Mouse (Mus musculus) midbrain, embryonic 14.5 days (tissue): ENCODE data around the gene Dis3l2. TPM values are rescaled to one million over a fixed set of nuclear protein-coding genes. Genes with fewer than 3 reads are reported as not detected.

Source experiments
- ATAC-seq: fragments of 200-750 bp; cut with Nextera tagmentation; 2 replicates; pipeline ENCODE4 v1.8.0; 2017; ENCODE audit warnings: moderate number of reproducible peaks, moderate library complexity; ENCODE audit not compliant: low FRiP score, low TSS enrichment
- DNase-seq: peaks from one replicate; pipeline ENCODE4 v3.0.0-alpha.2; 2015
- H3K27ac ChIP-seq: fragments of 300-500 bp; sonication (generic); replicated peaks from 2 replicates; pipeline ENCODE4 v1.5.1; 2014; ENCODE audit warnings: mild to moderate bottlenecking, low read depth, low read length, moderate library complexity
- H3K27me3 ChIP-seq: fragments of 300-500 bp; sonication (generic); 2 replicates; pipeline ENCODE4 v1.6.1; 2014; ENCODE audit warnings: low read length, control low read depth, mixed read lengths; ENCODE audit not compliant: control insufficient read depth, insufficient read depth
- H3K36me3 ChIP-seq: fragments of 300-500 bp; sonication (generic); 2 replicates; pipeline ENCODE4 v1.6.1; 2014; ENCODE audit warnings: low read length, control low read depth; ENCODE audit not compliant: control insufficient read depth, insufficient read depth
- H3K4me1 ChIP-seq: fragments of 300-500 bp; sonication (generic); 2 replicates; pipeline ENCODE4 v1.6.1; 2014; ENCODE audit warnings: mild to moderate bottlenecking, antibody characterized with exemption, low read length, control low read depth; ENCODE audit not compliant: control insufficient read depth, insufficient read depth
- H3K4me2 ChIP-seq: fragments of 300-500 bp; sonication (generic); 2 replicates; pipeline ENCODE4 v1.6.1; 2014; ENCODE audit warnings: mild to moderate bottlenecking, low read length, moderate library complexity
- H3K4me3 ChIP-seq: fragments of 300-500 bp; sonication (generic); replicated peaks from 2 replicates; pipeline ENCODE4 v1.5.1; 2014; ENCODE audit warnings: low read depth, low read length
- H3K9ac ChIP-seq: fragments of 300-500 bp; sonication (generic); replicated peaks from 2 replicates; pipeline ENCODE4 v1.6.1; 2014; ENCODE audit warnings: mild to moderate bottlenecking, low read length, moderate library complexity
- H3K9me3 ChIP-seq: fragments of 300-500 bp; sonication (generic); 2 replicates; pipeline ENCODE4 v1.6.1; 2016; ENCODE audit warnings: low read length, control low read depth, mixed read lengths; ENCODE audit not compliant: control insufficient read depth
- WGBS: fragments of 180-500 bp; shearing (Covaris S2); extraction: QIAGEN DNeasy Blood & Tissue Kit; methylation state at CpG from one replicate; pipeline ENCODE4 v1.1.7; 2014; 5-methylcytosine and 5-hydroxymethylcytosine counted together
- polyA plus RNA-seq: library from polyadenylated mRNA; unstranded; fragments of >200 nt; fragmentation: Nextera tagmentation; extraction: Ambion mirVana; gene quantifications from 2 replicates; pipeline ENCODE4 v1.2.1, GENCODE M21; 2014

The Dis3l2 gene
- polyA plus RNA-seq: 35.1 and 39.9 TPM in 2 replicates

DNA sequence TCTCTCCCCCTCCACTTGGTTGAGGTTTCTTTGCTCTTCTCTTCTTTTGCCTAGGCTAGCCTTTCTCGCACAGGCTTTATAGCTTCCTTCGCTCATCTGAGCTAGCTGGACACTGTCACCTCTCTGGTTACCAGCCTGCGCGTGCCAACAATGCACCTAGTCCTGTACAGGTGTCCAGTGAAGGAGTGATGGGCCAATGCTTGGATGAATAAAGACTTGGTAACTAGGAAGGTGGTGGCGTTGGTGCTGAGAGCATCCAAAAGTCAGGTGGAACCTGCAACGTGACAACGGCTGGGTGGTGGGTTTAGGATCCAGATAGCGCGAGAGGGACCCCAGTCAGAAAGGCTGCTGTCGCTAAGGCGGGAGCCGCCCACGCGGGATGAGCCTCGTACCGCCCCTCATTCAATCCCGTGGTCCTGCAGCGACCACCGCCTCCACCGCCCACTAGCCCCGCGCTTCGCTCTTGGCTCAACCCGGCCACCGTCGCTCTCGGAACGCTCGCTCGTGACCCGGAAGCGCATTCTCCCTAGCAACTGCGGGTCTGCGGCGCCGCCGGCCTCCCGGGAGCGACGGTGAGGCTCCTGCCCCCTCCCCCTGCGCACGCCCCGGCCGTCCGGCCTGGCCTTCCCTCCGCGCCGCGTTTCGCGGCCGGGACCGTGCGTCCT lies at the start of gene Dis3l2:
Gene Dis3l2 (plus strand): TSS at position 509 of the 665 bp plus-strand sequence.
- Histone ChIP-seq H3K27me3 (no peaks in the 10 kb centered on the region), H3K9ac (peak within 1 kb of the TSS; percentile 89), H3K4me3 (peak within 1 kb of the TSS; percentile 94), H3K9me3 (no peaks in the 10 kb centered on the region), H3K4me2 (peak within 1 kb of the TSS; percentile 68), H3K27ac (peak within 1 kb of the TSS; percentile 81), H3K4me1 (peaks cover 15% of the 10 kb centered on the region), H3K36me3 (no peaks in the 10 kb centered on the region)
- ATAC-seq: peak; percentile 95
- 3% methylated on average over 54 of the region's 54 CpGs for WGBS
- peak; percentile 96 for DNase-seq

DNA sequence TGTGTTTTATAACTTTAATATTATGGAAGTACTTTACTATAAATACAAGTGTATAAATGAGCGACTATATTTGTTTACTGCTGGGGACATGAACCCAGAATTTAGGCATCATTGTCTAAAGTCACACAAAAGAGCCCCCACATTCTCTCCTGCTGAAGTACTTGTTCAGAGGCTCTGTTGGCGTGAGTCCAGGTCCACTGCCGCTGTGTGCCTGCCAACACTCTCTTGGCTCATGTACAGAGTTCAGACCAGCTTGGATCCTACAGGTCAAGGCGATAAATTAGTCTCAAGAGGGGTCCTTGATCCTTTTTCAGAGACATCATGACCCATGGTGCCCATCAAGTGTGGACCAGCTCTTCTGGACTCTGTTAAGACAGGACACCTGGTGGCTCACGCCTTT lies 46.5 kb upstream of the Dis3l2 start:
- peak; percentile 20 for DNase-seq

DNA sequence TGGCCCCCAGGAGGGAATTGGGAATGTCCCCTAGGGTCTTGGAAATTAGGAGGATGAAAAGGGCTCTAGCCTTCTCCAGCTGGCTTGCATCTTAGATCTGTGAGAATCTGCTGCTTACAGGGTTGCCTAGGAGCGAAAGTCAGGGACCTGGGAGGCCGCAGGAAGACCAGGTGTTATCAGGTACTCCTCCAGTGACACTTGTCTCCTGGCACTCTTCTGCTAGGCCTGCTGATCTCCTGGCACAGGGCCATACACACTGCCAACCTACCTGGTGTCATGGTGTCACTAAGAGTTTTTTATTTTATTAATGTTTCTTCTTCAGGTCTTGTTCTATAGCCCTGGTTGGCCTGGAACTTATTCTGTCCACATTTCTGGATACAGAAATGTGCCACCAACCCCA lies 38.5 kb upstream of the Dis3l2 start:
- no peak overlapping the region for H3K27ac ChIP-seq
- no peak overlapping the region for H3K4me2 ChIP-seq
- ATAC-seq: no peak
- H3K36me3 ChIP-seq: no peaks in the 10 kb centered on the region
- peaks cover 8% of the 10 kb centered on the region for H3K27me3 ChIP-seq
- WGBS: 84% methylated on average over 2 of the region's 2 CpGs
- 0 out of 2 replicates have a peak, but pooled peaks cover 3% of the 10 kb centered on the region for H3K4me1 ChIP-seq
- no peak for DNase-seq
- H3K9ac ChIP-seq: no peak overlapping the region
- H3K9me3 ChIP-seq: no peaks in the 10 kb centered on the region
- no peak overlapping the region for H3K4me3 ChIP-seq

More for the DNA sequence above, 46.5 kb upstream of the Dis3l2 start:
- H3K4me2 ChIP-seq: no peak overlapping the region
- H3K36me3 ChIP-seq: no peaks in the 10 kb centered on the region
- no peaks in the 10 kb centered on the region for H3K9me3 ChIP-seq
- WGBS: 85% methylated on average over 5 of the region's 5 CpGs
- H3K27me3 ChIP-seq: no peaks in the 10 kb centered on the region
- H3K4me1 ChIP-seq: no peaks in the 10 kb centered on the region
- no peak overlapping the region for H3K27ac ChIP-seq
- no peak for ATAC-seq
- H3K4me3 ChIP-seq: no peak overlapping the region
- H3K9ac ChIP-seq: no peak overlapping the region

DNA sequence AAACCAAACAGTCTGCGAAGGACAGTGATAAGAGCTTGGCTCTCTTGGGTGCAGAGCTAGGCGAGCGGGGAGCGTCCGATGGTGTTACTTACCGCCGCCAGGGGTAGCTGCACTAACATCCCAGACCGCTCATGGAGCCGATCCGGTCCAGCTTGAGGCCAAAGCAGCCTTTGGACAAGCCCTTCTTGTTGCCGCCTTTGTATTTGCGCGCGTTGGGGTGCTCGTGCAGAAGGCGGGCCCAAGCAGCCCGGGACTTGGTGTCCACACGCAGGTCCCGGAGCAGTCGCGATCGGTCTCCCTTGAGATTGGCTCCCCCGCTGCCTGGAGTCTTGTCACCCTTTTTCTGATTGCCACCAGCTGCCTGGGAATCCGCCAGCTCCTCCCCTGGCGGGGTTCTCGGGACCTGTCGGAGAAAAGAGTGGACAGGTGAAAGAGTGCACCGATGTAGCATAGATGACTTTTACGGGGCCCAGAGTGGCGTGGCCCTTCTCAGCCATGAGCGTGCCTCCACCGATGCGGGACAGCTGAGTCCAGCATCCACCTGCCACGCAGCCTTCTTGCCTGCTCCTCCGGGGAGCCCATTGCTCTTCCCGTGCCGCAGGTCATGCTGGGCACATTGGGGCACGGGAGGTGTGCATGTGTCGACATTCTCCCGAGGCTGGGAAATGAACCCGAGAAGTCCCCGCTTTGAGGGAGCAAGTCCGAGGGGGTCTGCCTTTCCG lies 33.9 kb upstream of the Dis3l2 start:
- ATAC-seq: peak; percentile 65
- Histone ChIP-seq H3K27ac (no peak overlapping the region; the same call in 1 of the 2 replicates), H3K4me3 (peak overlapping the region; percentile 57), H3K9me3 (no peaks in the 10 kb centered on the region), H3K27me3 (peaks cover 19% of the 10 kb centered on the region), H3K4me2 (peak overlapping the region; percentile 98), H3K4me1 (0 out of 2 replicates have a peak, but pooled peaks cover 3% of the 10 kb centered on the region), H3K9ac (peak overlapping the region; percentile 57), H3K36me3 (no peaks in the 10 kb centered on the region)
- peak; percentile 90 for DNase-seq
- WGBS: 1% methylated on average over 44 of the region's 44 CpGs

DNA sequence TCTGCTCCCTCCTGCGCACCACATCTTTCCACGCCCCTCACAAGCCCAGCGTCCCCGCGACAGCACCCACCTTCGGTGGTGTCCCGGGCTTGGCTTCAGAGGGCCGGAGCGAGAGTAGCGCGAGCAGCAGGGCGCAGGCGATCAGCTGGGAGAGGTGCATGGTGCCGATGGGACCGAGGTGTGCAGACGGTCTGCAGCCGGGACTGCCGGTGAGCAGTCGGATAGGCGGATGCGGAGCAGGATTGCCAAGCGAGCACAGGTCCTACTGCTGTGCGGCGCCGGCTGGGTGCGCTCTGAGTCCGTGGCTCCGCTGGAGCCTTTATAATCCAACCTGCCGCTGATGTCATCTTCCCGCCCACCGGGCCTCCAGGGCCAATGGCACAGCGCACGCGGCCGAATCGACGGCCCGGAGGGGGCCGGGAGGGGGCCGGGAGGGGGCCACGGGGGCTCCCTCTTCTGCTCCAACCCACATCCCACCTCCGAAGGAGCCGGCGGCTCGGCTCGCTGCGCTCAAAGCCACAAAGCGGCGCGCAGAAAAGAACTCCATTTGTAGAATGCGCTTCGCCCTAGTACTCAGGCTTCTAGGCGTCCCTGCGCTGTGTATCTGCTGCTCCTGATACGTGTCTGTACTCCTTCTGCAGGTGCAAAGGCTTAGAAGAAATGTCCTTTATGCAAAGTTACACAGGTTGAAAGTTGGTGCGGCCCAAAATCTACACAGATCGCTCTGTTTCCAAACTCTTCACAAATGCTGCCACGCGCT lies 33.1 kb upstream of the Dis3l2 start, which contains the start of gene Nppc:
Gene Nppc (minus strand): TSS at position 293 of the 760 bp plus-strand sequence.
- Histone ChIP-seq H3K9ac (peak within 1 kb of the TSS; percentile 57), H3K27me3 (peaks cover 19% of the 10 kb centered on the region), H3K9me3 (no peaks in the 10 kb centered on the region), H3K4me2 (peak within 1 kb of the TSS; percentile 98), H3K36me3 (no peaks in the 10 kb centered on the region), H3K27ac (peak within 1 kb of the TSS; percentile 45; the same call in 1 of the 2 replicates), H3K4me3 (peak within 1 kb of the TSS; percentile 57), H3K4me1 (0 out of 2 replicates have a peak, but pooled peaks cover 3% of the 10 kb centered on the region)
- WGBS: 4% methylated on average over 59 of the region's 59 CpGs
- DNase-seq (peak; percentile 91), ATAC-seq (peak; percentile 86)

DNA sequence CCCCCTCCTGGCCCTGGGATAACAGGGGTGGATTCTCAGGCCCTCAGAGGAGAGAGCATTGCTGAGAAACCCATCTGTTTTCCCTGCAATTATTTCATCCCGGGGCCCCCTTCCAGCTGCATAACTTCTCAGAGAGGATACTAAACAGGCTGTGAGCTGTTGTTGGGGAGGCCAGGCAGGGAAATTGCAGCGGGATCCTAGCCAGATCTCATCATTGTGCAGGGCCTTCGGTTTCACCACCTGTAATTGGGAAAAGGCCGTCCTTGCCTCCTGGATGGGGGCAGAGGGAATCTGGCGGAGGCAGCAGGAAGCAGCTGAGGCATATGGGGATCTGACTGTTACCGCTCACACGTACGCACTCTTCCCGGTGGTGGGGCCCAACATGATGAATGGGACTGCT lies 29.2 kb upstream of the Dis3l2 start:
- H3K9ac ChIP-seq: no peak overlapping the region
- ATAC-seq (no peak), DNase-seq (no peak)
- H3K4me1 ChIP-seq: 0 out of 2 replicates have a peak, but pooled peaks cover 3% of the 10 kb centered on the region
- no peak overlapping the region for H3K27ac ChIP-seq
- no peak overlapping the region for H3K4me2 ChIP-seq
- 84% methylated on average over 9 of the region's 9 CpGs for WGBS
- no peaks in the 10 kb centered on the region for H3K36me3 ChIP-seq
- peaks cover 11% of the 10 kb centered on the region for H3K27me3 ChIP-seq
- H3K9me3 ChIP-seq: no peaks in the 10 kb centered on the region
- no peak overlapping the region for H3K4me3 ChIP-seq

DNA sequence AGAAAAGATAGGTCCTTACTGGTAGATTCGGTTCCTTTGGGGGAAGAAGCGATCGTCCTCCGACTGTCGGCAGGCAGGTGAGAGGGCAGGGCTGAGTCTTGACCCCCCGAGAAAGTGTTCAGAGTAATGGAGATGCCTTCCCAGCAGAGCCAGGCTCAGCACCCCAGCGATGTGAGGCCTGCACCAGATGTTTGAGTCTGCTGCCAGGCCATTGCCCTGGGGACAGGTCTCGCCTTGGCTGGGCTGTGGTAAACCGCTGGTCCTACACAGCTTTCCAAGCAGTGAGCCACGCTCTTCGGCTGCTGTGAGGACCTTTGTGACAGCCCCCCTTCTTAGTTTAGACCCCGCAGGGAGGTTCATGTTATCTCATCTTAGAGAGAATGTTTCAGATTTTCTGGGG lies 28.5 kb upstream of the Dis3l2 start:
- no peak overlapping the region for H3K27ac ChIP-seq
- DNase-seq (no peak), ATAC-seq (no peak)
- no peak overlapping the region for H3K9ac ChIP-seq
- H3K4me2 ChIP-seq: no peak overlapping the region
- no peaks in the 10 kb centered on the region for H3K9me3 ChIP-seq
- no peaks in the 10 kb centered on the region for H3K4me1 ChIP-seq
- no peaks in the 10 kb centered on the region for H3K36me3 ChIP-seq
- H3K27me3 ChIP-seq: peaks cover 11% of the 10 kb centered on the region
- WGBS: 90% methylated on average over 12 of the region's 12 CpGs
- no peak overlapping the region for H3K4me3 ChIP-seq

DNA sequence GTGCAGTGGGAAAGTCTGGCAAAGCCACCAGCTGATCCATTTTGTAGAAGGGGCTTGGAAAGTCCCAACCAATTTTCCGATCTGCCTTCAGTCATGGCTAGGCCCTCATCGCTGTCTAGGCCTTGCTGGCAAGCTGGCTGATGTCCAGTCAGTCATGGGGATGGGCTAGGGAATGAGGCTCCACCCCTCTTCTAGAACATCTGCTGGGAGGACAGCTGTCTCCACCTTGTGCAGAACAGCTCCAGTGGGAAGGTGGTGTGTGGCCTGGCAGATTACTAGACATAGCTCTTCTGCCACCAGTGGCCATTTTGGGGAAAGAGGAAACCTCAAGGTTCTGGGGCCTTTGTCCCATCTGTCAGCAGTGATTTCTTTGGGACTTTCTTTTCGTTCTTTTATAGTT lies 26.0 kb upstream of the Dis3l2 start:
- no peak overlapping the region for H3K9ac ChIP-seq
- no peaks in the 10 kb centered on the region for H3K27me3 ChIP-seq
- H3K9me3 ChIP-seq: no peaks in the 10 kb centered on the region
- no peaks in the 10 kb centered on the region for H3K36me3 ChIP-seq
- no peaks in the 10 kb centered on the region for H3K4me1 ChIP-seq
- 86% methylated on average over 3 of the region's 3 CpGs for WGBS
- H3K4me3 ChIP-seq: no peak overlapping the region
- no peak overlapping the region for H3K27ac ChIP-seq
- no peak for DNase-seq
- no peak overlapping the region for H3K4me2 ChIP-seq
- ATAC-seq: no peak
